In the genomic region with DNA sequence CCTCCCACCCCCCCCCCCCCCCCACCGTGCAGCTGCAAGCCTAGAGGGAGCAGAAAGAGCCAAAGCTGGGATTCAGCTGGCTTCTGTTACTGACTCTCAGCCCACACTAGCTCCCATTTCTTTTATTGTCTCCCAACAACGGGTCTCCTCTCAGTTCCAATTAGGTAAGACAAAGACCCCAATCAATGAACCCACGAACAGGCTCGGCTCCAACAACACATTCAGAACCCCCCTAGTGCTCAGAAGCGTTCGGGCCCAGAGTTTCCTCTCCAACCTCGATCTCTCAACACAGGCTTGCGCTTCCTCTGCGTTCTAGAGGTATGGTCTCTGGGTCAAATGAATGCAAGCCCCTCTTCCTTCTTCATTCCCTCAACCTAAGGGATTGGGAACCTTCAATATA, we compare ENCODE assay signal across 31 mouse cellular contexts. TPM values are rescaled to one million over a fixed set of nuclear protein-coding genes. Genes with fewer than 3 reads are reported as not detected.
DNase-seq lines count a peak whose midpoint lies in the region; ATAC-seq and TF ChIP-seq lines count a peak whose summit lies in the region.
"Had no signal": no experiment of that assay in that cellular context is flagged by ENCODE, and none has a peak within 500 bp of the region (broad histone marks: within the 10 kb centered on the region; RNA-seq: fewer than 3 reads in every experiment).

No protein-coding gene starts in this region.

- H3K36me3 ChIP-seq in midbrain, embryonic 14.5 days (ENCODE audit: control insufficient read depth, insufficient read depth, low read length): no peaks in the 10 kb centered on the region
- H3K36me3 ChIP-seq in midbrain, postnatal 0 days (ENCODE audit: insufficient read depth, low read length): no peaks in the 10 kb centered on the region
- no peaks in the 10 kb centered on the region for H3K36me3 ChIP-seq in limb, embryonic 11.5 days (ENCODE audit: control insufficient read depth, insufficient read depth, low read length)
- H3K36me3 ChIP-seq: embryonic facial prominence, embryonic 13.5 days; forebrain, embryonic 10.5 days; heart, embryonic 10.5 days; hindbrain, embryonic 10.5 days; intestine, embryonic 15.5 days; liver, embryonic 12.5 days; midbrain, embryonic 12.5 days had no signal

- intact Hi-C loops in gastrocnemius, postnatal 14 days (cut with DNase I; ENCODE audit: low total_unique reads): no loop called here

- no peak for ATAC-seq in midbrain, embryonic 14.5 days (ENCODE audit: low FRiP score, low TSS enrichment)
- ATAC-seq in midbrain, postnatal 0 days (ENCODE audit: low FRiP score): no peak
- no peak for ATAC-seq in limb, embryonic 11.5 days (ENCODE audit: insufficient number of reproducible peaks, low FRiP score, low TSS enrichment, low read depth)
- ATAC-seq: activated CD4-positive, CD25-positive, alpha-beta regulatory T cell, adult 4 months; forebrain, postnatal 0 days; hindbrain, embryonic 16.5 days; intestine, embryonic 15.5 days; liver, embryonic 12.5 days; liver, postnatal 0 days had no signal

- no peak overlapping the region for H3K4me3 ChIP-seq in midbrain, embryonic 14.5 days (replicated peaks; ENCODE audit: low read depth, low read length)
- no peak overlapping the region for H3K4me3 ChIP-seq in midbrain, postnatal 0 days (ENCODE audit: low read depth, low read length)
- H3K4me3 ChIP-seq in limb, embryonic 11.5 days (ENCODE audit: low read depth, low read length): no peak overlapping the region
- H3K4me3 ChIP-seq: embryonic facial prominence, embryonic 13.5 days; forebrain, embryonic 10.5 days; heart, embryonic 10.5 days; hindbrain, embryonic 10.5 days; intestine, embryonic 15.5 days; liver, embryonic 12.5 days; midbrain, embryonic 12.5 days had no signal

- H3K4me1 ChIP-seq in midbrain, embryonic 14.5 days (ENCODE audit: control insufficient read depth, insufficient read depth, low read length): peaks cover 8% of the 10 kb centered on the region; the same call in 1 of the 2 replicates
- peaks cover 4% of the 10 kb centered on the region; the same call in 1 of the 2 replicates for H3K4me1 ChIP-seq in midbrain, postnatal 0 days (ENCODE audit: insufficient read depth, low read length)
- peaks cover 22% of the 10 kb centered on the region for H3K4me1 ChIP-seq in limb, embryonic 11.5 days (ENCODE audit: control insufficient read depth, insufficient read depth, low read length)

- H3K9me3 ChIP-seq in midbrain, embryonic 14.5 days (ENCODE audit: control insufficient read depth, low read length): no peaks in the 10 kb centered on the region
- H3K9me3 ChIP-seq in midbrain, postnatal 0 days (ENCODE audit: low read length): no peaks in the 10 kb centered on the region
- H3K9me3 ChIP-seq in limb, embryonic 11.5 days (ENCODE audit: control insufficient read depth, low read length): no peaks in the 10 kb centered on the region
- H3K9me3 ChIP-seq: embryonic facial prominence, embryonic 13.5 days; forebrain, embryonic 10.5 days; heart, embryonic 10.5 days; hindbrain, embryonic 10.5 days; intestine, embryonic 15.5 days; liver, embryonic 12.5 days; midbrain, embryonic 12.5 days had no signal

- no peak for TF ChIP-seq CTCF in midbrain, postnatal 0 days (IDR thresholded peaks at IDR 0.05)
- no peak for TF ChIP-seq CTCF in brain, embryonic 14.5 days (IDR thresholded peaks at IDR 0.05; ENCODE audit: borderline replicate concordance, extremely low read depth, insufficient read depth, insufficient read length)

- H3K4me2 ChIP-seq in midbrain, embryonic 14.5 days (ENCODE audit: low read length): no peak overlapping the region
- H3K4me2 ChIP-seq in midbrain, postnatal 0 days (ENCODE audit: low read depth, low read length, poor library complexity, severe bottlenecking): no peak overlapping the region
- peak overlapping the region; percentile 26; the same call in 1 of the 2 replicates for H3K4me2 ChIP-seq in limb, embryonic 11.5 days (ENCODE audit: low read depth, severe bottlenecking)
- H3K4me2 ChIP-seq: embryonic facial prominence, embryonic 13.5 days; intestine, embryonic 15.5 days; liver, embryonic 12.5 days; midbrain, embryonic 12.5 days had no signal

- peak; percentile 78 for DNase-seq in heart, adult 11 months
- DNase-seq in heart, adult 18-20 months: no peak
- DNase-seq in midbrain, embryonic 14.5 days: peak; percentile 40
- no peak for DNase-seq in midbrain, postnatal 0 days (ENCODE audit: low spot score)
- DNase-seq in brain, embryonic 14.5 days (ENCODE audit: low read depth): peak; percentile 51
- DNase-seq in limb, embryonic 11.5 days (ENCODE audit: low spot score): no peak
- no peak for DNase-seq in T-cell, adult 2 months (ENCODE audit: low spot score)
- no peak for DNase-seq in gastrocnemius, postnatal 14 days
- DNase-seq: adrenal gland, adult 8-10 months; cerebellum, adult 11-12 months; forebrain, postnatal 0 days; heart, postnatal 14 days; kidney, adult 2 months; kidney, postnatal 4 days; layer of hippocampus, postnatal 36 days; liver, postnatal 0 days; lung, postnatal 36 days; thymus, adult 2 months; thymus, postnatal 36 days had no signal

- H3K9ac ChIP-seq in midbrain, embryonic 14.5 days (replicated peaks; ENCODE audit: low read length): no peak overlapping the region
- no peak overlapping the region for H3K9ac ChIP-seq in midbrain, postnatal 0 days (replicated peaks; ENCODE audit: low read length, poor library complexity, severe bottlenecking)
- H3K9ac ChIP-seq in limb, embryonic 11.5 days (ENCODE audit: low read length): no peak overlapping the region
- H3K9ac ChIP-seq: embryonic facial prominence, embryonic 13.5 days; forebrain, postnatal 0 days; intestine, embryonic 15.5 days; liver, embryonic 12.5 days; liver, postnatal 0 days; midbrain, embryonic 12.5 days had no signal

- no peak overlapping the region for H3K27ac ChIP-seq in midbrain, embryonic 14.5 days (replicated peaks; ENCODE audit: low read depth, low read length)
- H3K27ac ChIP-seq in midbrain, postnatal 0 days (ENCODE audit: low read depth, low read length): no peak overlapping the region
- no peak overlapping the region for H3K27ac ChIP-seq in limb, embryonic 11.5 days (replicated peaks; ENCODE audit: low read depth, low read length)
- H3K27ac ChIP-seq: embryonic facial prominence, embryonic 13.5 days; forebrain, embryonic 10.5 days; heart, embryonic 10.5 days; hindbrain, embryonic 10.5 days; intestine, embryonic 15.5 days; kidney, postnatal 0 days; liver, embryonic 12.5 days; midbrain, embryonic 12.5 days had no signal

- no peak for TF ChIP-seq POLR2A in brain, embryonic 14.5 days (IDR thresholded peaks at IDR 0.05; ENCODE audit: borderline replicate concordance, extremely low read depth, insufficient read depth, insufficient read length, poor library complexity, severe bottlenecking)

- under 1% methylated on average over 9 of the region's 9 CpGs for WGBS in midbrain, embryonic 14.5 days
- 5% methylated on average over 9 of the region's 9 CpGs for WGBS in midbrain, postnatal 0 days
- WGBS in limb, embryonic 11.5 days: 2% methylated on average over 9 of the region's 9 CpGs

- peaks cover 87% of the 10 kb centered on the region for H3K27me3 ChIP-seq in midbrain, embryonic 14.5 days (ENCODE audit: control insufficient read depth, insufficient read depth, low read length)
- peaks cover 59% of the 10 kb centered on the region for H3K27me3 ChIP-seq in midbrain, postnatal 0 days (ENCODE audit: insufficient read depth, low read length)
- peaks cover 40% of the 10 kb centered on the region for H3K27me3 ChIP-seq in limb, embryonic 11.5 days (ENCODE audit: control insufficient read depth, insufficient read depth, low read length)

RNA-seq across cellular contexts. Expression of gene Tbx18, which starts 4.0 kb away (rescaled TPM):
- 1 to 10 TPM; 3.7 to 4.6 TPM for total RNA-seq in heart, adult 18-20 months (2021)
- 0.08 and 3.2 TPM in 2 replicates for polyA plus RNA-seq in midbrain, embryonic 14.5 days (2014; fragmentation: Nextera tagmentation; extraction: Ambion mirVana)
- 5.4 and 9.3 TPM in 2 replicates for total RNA-seq in midbrain, postnatal 0 days (2014; rRNA removed)
- polyA plus RNA-seq in midbrain, postnatal 0 days (2015; fragmentation: Nextera tagmentation; extraction: Ambion mirVana): 1.8 and 1.9 TPM in 2 replicates
- 3.8 and 6.5 TPM in 2 replicates for polyA plus RNA-seq in brain, embryonic 14.5 days (2012; rRNA removed)
- polyA plus RNA-seq in limb, embryonic 11.5 days (2014; fragmentation: Nextera tagmentation; extraction: Ambion mirVana): 33.4 and 38.0 TPM in 2 replicates
- 1 to 10 TPM; 1.2 to 2.3 TPM for total RNA-seq in gastrocnemius, postnatal 14 days (2021)
- total RNA-seq: common myeloid progenitor, adult 5-6 weeks; megakaryocyte, adult 5-6 weeks had no signal
- polyA plus RNA-seq: activated CD4-positive, CD25-positive, alpha-beta regulatory T cell, adult 4 months; liver, postnatal 0 days had no signal

Comparison
In these comparisons a context has a peak if more than half of its experiments do, and no peak if none do; other contexts are left out.
1. DNase-seq: peak in heart, adult 11 months (single experiment), midbrain, embryonic 14.5 days (single experiment) and brain, embryonic 14.5 days (single experiment); none in heart, adult 18-20 months (0 of 2), midbrain, postnatal 0 days (single experiment), limb, embryonic 11.5 days (single experiment), T-cell, adult 2 months (single experiment) and gastrocnemius, postnatal 14 days (single experiment).